Mouse (Mus musculus) C2C12 (cell line): ENCODE data around the gene Cpa5.

Source experiments
- CEBPB ChIP-seq: IDR thresholded peaks from one replicate; pipeline ENCODE4 v1.6.1; 2011; ENCODE audit warnings: low read depth, mild to moderate bottlenecking, control low read depth, moderate library complexity
- CTCF ChIP-seq: IDR thresholded peaks from one replicate; pipeline ENCODE4 v1.5.1; 2011; ENCODE audit not compliant: control insufficient read depth, insufficient read depth, insufficient read length
- MYOG ChIP-seq: IDR thresholded peaks from one replicate; pipeline ENCODE4 v1.6.1; 2011; ENCODE audit not compliant: control insufficient read depth, insufficient read length; ENCODE audit errors: extremely low read depth
- USF1 ChIP-seq: IDR thresholded peaks from one replicate; pipeline ENCODE4 v1.6.1; 2011; ENCODE audit warnings: low read depth, mild to moderate bottlenecking, control low read depth, moderate library complexity

GRCm38 (mm10) chr6:30664776-30665175 lies 54.0 kb downstream of the Cpa5 start:
- no peak for TF ChIP-seq CTCF
- TF ChIP-seq USF1: no peak
- no peak for TF ChIP-seq MYOG
- no peak for TF ChIP-seq CEBPB
